Mouse (Mus musculus): ENCODE measurements at regions not wholly inside any gene's neighbourhood (a gene's known extent, or its start where the extent isn't known, plus 50 kb on each side); places are given as distances from the start of the nearest gene placed in this dataset.

DNA sequence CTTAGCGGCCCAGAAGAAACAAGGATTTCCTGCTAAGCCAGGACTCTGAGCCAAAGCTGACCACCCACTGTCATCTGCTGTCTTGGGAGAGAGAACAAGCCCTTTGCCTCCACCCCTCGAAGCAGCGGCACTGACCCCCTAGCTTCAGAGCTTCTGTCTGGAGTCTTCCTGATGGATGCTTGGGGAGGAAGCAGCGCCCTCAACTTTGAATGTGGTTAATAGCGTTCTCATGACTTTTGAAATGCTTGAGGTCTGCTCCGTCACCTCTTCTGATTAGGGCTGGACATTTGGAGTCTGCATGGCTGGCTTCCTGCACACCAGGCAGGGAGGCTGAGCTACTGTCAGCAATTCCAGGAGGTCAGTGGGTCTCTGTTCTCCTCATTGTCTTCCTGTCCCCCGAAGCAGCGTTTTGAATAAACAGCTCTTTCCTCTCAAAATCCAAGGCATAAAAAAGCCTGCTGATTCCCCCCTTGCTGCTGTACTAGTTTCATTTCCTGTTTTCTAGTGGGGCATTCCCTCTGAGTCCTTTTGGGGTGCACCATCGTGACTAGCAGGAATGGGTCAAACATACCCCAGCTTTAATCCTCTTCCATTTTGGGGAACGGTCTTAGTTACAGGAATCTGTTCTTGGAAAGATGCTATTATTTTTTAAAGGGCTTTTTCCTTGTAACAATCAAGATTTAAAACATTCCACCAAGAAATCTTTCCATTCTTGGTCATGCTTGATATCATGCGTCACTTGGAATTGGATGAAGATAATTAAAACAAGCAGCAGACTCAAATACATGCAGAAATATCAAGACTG, 256.0 kb downstream of the Ankrd16 start:
- peak in 1 of 2 experiments; percentile 22 for DNase-seq (ENCODE audit: low spot score in 2 of 2)

DNA sequence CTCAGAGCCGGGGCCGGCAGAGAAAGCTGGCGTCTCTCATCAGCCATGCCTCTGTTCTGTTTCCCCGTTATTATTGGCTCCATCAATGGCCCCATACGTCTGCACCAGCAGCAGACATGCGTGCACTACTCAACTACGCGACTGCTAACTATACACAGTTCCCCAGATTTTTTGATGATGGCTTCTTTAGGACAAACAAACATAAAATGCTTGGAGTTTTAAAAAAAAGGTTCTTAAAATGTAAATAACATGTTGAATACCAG, 256.6 kb downstream of the Ankrd16 start:
- no peak for DNase-seq (ENCODE audit: low spot score in 2 of 2)

DNA sequence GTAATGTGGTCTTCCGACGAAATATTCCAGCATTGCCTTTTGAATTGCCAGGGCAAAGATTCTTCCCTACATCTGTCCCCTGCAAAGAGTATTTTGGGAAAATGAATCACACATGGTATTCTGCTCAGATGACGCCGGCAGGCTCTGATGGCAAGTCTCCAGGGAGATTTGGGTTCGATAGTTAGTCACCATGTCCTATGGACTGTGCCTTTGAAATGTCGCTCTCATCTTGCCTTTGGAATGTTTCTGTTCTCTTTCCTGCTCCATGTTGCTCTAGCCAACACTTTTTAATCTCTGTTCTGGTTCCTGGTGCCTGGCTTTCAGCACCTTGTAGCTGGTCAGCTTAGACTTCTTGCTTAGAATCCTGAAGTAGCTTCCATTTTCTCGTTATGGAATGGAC, 252.3 kb downstream of the Itga8 start:
- DNase-seq (ENCODE audit: low spot score in 2 of 2), result no peak

DNA sequence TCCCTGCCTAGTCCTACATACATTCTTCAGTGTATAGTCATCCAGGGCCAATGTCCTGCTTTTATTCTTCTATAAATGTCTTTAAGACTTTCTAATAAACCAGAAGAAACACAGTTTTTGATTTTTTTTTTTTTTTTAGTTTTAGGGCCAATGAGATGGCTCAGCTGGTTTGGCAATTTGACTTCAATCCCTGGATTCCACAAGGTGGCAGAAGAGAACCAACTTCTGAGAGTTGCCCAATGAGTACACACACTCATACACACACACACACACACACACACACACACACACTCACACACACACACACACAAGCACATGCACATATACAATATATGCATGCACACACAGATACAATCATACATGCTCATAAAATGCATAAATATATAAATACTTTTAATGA, 251.8 kb downstream of the Itga8 start:
- no peak for DNase-seq (ENCODE audit: low spot score in 2 of 2)

DNA sequence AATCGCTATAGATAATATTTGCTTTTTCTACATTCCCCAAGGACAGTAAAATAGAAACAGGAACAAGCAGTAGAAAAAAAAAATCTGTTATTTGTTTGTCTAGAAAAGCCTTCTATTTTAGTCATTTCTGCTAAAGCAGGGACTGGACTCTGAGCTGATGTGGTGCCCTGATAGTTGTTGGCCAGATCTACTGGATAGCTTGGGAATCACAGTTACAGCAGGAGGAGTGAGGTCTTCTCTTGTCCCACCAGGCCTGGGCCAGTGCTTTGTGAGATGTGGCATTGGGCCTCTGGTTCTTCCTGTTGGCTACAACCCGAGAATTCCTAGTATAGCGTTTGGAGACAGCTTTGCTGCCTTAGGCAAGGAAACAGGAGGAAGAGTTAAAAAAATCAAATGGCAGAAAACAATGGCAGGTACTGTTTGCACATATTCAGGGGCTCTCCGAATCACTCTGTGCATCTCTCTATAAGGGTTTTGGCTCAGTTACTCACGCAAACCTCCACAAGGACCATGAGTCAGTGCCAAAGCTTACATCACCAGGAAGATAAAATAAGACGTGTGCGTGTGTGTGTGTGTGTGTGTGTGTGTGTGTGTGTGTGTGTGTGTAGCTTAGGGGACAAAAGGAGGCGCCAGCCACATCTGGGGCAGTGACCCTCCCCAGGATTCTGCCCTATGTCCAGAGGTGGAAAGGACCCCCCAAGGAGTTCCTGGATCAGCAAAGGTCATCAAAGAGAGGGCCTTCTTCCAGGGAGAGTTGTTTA, 248.1 kb downstream of the Itga8 start:
- DNase-seq (ENCODE audit: low spot score in 2 of 2), result no peak

DNA sequence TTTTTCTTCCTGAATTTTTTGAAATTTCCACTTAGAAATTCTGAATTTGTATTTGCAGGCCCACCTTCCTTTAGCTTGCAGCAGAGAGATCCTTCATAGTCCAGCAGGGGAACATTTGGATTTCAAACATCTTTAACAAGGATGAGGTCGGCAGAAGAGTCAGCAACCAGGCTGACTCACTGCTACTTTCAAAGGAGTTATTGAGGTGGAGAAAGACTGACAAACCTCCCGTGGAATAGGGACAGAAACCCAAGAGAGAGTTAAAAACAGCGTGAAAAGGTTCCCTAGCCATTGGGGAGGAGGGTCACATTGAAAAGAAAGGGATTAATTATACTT, 247.6 kb downstream of the Itga8 start:
- no peak for DNase-seq (ENCODE audit: low spot score in 2 of 2)
